22 mouse cellular contexts compared by ENCODE assay signal in the genomic region with DNA sequence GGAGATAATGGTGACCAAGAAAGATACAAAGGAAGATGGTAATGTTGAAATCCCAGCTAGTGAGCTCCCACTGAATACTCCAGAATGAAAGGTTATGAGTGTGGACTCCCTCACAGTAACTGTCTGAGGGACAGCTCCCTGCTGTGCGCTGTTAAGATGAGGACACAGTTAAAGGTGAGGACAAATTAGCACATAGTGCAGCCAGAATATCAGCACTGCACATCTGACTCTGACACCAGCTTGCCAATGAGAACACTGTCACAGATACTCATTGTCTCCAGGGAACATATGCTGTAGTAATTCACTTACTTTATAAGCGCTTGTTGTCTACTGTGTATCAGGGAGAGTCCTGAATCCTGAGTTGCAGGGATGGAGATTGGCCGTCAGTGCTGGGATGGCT.
DNase-seq lines count a peak whose midpoint lies in the region; ATAC-seq lines count a peak whose summit lies in the region.
"Had no signal": no experiment of that assay in that cellular context is flagged by ENCODE, and none has a peak within 500 bp of the region (broad histone marks: within the 10 kb centered on the region; RNA-seq: fewer than 3 reads in every experiment).

No protein-coding gene starts in this region.

- H3K4me2 ChIP-seq in midbrain, embryonic 13.5 days (replicated peaks) = no peak overlapping the region
- H3K4me2 ChIP-seq: heart, embryonic 11.5 days; hindbrain, embryonic 13.5 days; intestine, embryonic 15.5 days had no signal

- 0 out of 2 replicates have a peak, but pooled peaks cover 3% of the 10 kb centered on the region for H3K4me1 ChIP-seq in midbrain, embryonic 13.5 days (replicated peaks)
- H3K4me1 ChIP-seq in midbrain, embryonic 10.5 days = no peaks in the 10 kb centered on the region
- H3K4me1 ChIP-seq: forebrain, embryonic 10.5 days; hindbrain, embryonic 13.5 days; intestine, embryonic 15.5 days had no signal

- H3K9ac ChIP-seq in midbrain, embryonic 13.5 days (replicated peaks) = no peak overlapping the region
- H3K9ac ChIP-seq: forebrain, postnatal 0 days; hindbrain, embryonic 13.5 days; intestine, embryonic 15.5 days had no signal

- 0 out of 2 replicates have a peak, but pooled peaks have one; percentile 45 for ATAC-seq in midbrain, embryonic 13.5 days
- no peak for ATAC-seq in cerebellum, adult (ENCODE audit: insufficient number of reproducible peaks, low FRiP score, low TSS enrichment)
- ATAC-seq: forebrain, postnatal 0 days; hindbrain, embryonic 16.5 days; intestine, embryonic 15.5 days had no signal

- H3K4me3 ChIP-seq in midbrain, embryonic 13.5 days (replicated peaks) = no peak overlapping the region
- H3K4me3 ChIP-seq in midbrain, embryonic 10.5 days = no peak overlapping the region
- H3K4me3 ChIP-seq: forebrain, embryonic 10.5 days; gastrocnemius, adult 2 months; hindbrain, embryonic 10.5 days; hindbrain, embryonic 13.5 days; intestine, embryonic 15.5 days had no signal

- no peaks in the 10 kb centered on the region for H3K27me3 ChIP-seq in midbrain, embryonic 13.5 days
- H3K27me3 ChIP-seq in midbrain, embryonic 10.5 days (ENCODE audit: low read depth, poor library complexity, severe bottlenecking) = no peaks in the 10 kb centered on the region
- H3K27me3 ChIP-seq: hindbrain, embryonic 13.5 days; intestine, embryonic 15.5 days had no signal

- H3K36me3 ChIP-seq in midbrain, embryonic 13.5 days = no peaks in the 10 kb centered on the region
- no peaks in the 10 kb centered on the region for H3K36me3 ChIP-seq in midbrain, embryonic 10.5 days
- H3K36me3 ChIP-seq: forebrain, embryonic 10.5 days; hindbrain, embryonic 10.5 days; hindbrain, embryonic 13.5 days; intestine, embryonic 15.5 days had no signal

- DNase-seq in embryo, embryonic 10 days (ENCODE audit: low spot score) = peak; percentile 6
- no peak for DNase-seq in embryo, embryonic 10.5 days (ENCODE audit: low spot score)
- DNase-seq in midbrain, embryonic 10.5 days (ENCODE audit: low spot score) = no peak
- DNase-seq in R1 (ENCODE audit: low read depth, low spot score) = peak; percentile 8
- DNase-seq: adrenal gland, postnatal 14 days; cerebellum, adult 11 months; cerebellum, adult 2 months; cerebellum, adult 9-11 months; cerebellum, postnatal 25 days; forebrain, postnatal 0 days; gastrocnemius, adult 2 months; gastrocnemius, postnatal 14 days; heart, adult 11 months; kidney, adult 11 months had no signal

- H3K27ac ChIP-seq in midbrain, embryonic 13.5 days = no peak overlapping the region
- H3K27ac ChIP-seq in midbrain, embryonic 10.5 days (replicated peaks) = no peak overlapping the region
- H3K27ac ChIP-seq: forebrain, embryonic 10.5 days; gastrocnemius, adult 2 months; hindbrain, embryonic 10.5 days; hindbrain, embryonic 13.5 days; intestine, embryonic 15.5 days had no signal

- 79% methylated on average over 3 of the region's 3 CpGs for WGBS in midbrain, embryonic 13.5 days
- WGBS in midbrain, embryonic 10.5 days = 87% methylated on average over 3 of the region's 3 CpGs

- no peaks in the 10 kb centered on the region for H3K9me3 ChIP-seq in midbrain, embryonic 13.5 days
- no peaks in the 10 kb centered on the region for H3K9me3 ChIP-seq in midbrain, embryonic 10.5 days (replicated peaks)
- H3K9me3 ChIP-seq: hindbrain, embryonic 13.5 days; intestine, embryonic 15.5 days had no signal

Comparison
In these comparisons a context has a peak if more than half of its experiments do, and no peak if none do; other contexts are left out.
1. DNase-seq: peak in embryo, embryonic 10 days (single experiment) and R1 (single experiment); none in embryo, embryonic 10.5 days (single experiment) and midbrain, embryonic 10.5 days (single experiment).